Comparison of ENCODE assay signal across 17 mouse cellular contexts in genomic region chr11:113505551-113506160, GRCm38 (mm10).
DNase-seq lines count a peak whose midpoint lies in the region; ATAC-seq and TF ChIP-seq lines count a peak whose summit lies in the region.
"Had no signal": no experiment of that assay in that cellular context is flagged by ENCODE, and none has a peak within 500 bp of the region (broad histone marks: within the 10 kb centered on the region; RNA-seq: fewer than 3 reads in every experiment).

No protein-coding gene starts in this region.

- no peaks in the 10 kb centered on the region for H3K9me3 ChIP-seq in liver, embryonic 12.5 days (replicated peaks)
- H3K9me3 ChIP-seq in stomach, postnatal 0 days (ENCODE audit: control insufficient read depth, low read length) = no peaks in the 10 kb centered on the region
- H3K9me3 ChIP-seq: embryonic facial prominence, embryonic 10.5 days; forebrain, embryonic 13.5 days; heart, embryonic 10.5 days; limb, embryonic 13.5 days; midbrain, embryonic 15.5 days had no signal

- no peaks in the 10 kb centered on the region for H3K4me1 ChIP-seq in lung, adult 2 months (ENCODE audit: control insufficient read depth, insufficient read depth, low read length)
- peaks cover 53% of the 10 kb centered on the region for H3K4me1 ChIP-seq in liver, embryonic 12.5 days
- no peaks in the 10 kb centered on the region; the same call in 1 of the 2 replicates for H3K4me1 ChIP-seq in stomach, postnatal 0 days (replicated peaks; ENCODE audit: control insufficient read depth, insufficient read depth)

- peak overlapping the region; percentile 7; the same call in 1 of the 2 replicates for H3K27ac ChIP-seq in liver, embryonic 12.5 days
- H3K27ac ChIP-seq in stomach, postnatal 0 days (replicated peaks) = peak overlapping the region; percentile 50; the same call in 1 of the 2 replicates
- H3K27ac ChIP-seq: embryonic facial prominence, embryonic 10.5 days; forebrain, embryonic 13.5 days; heart, embryonic 10.5 days; limb, embryonic 13.5 days; midbrain, embryonic 15.5 days had no signal

- no peak for TF ChIP-seq EP300 in stomach, postnatal 0 days (optimal IDR thresholded peaks at IDR 0.05)

- no peak for TF ChIP-seq POLR2A in lung, adult 2 months (IDR thresholded peaks at IDR 0.05; ENCODE audit: borderline replicate concordance, extremely low read depth, low read depth, low read length)

- no peaks in the 10 kb centered on the region for H3K27me3 ChIP-seq in liver, embryonic 12.5 days (replicated peaks)
- H3K27me3 ChIP-seq in stomach, postnatal 0 days (ENCODE audit: control insufficient read depth, insufficient read depth, low read length) = no peaks in the 10 kb centered on the region
- H3K27me3 ChIP-seq: forebrain, embryonic 13.5 days; limb, embryonic 13.5 days; midbrain, embryonic 15.5 days had no signal

- peak overlapping the region; percentile 10; the same call in 1 of the 2 replicates for H3K4me2 ChIP-seq in liver, embryonic 12.5 days
- H3K4me2 ChIP-seq in stomach, postnatal 0 days (replicated peaks; ENCODE audit: low read depth) = no peak overlapping the region
- H3K4me2 ChIP-seq: forebrain, embryonic 13.5 days; limb, embryonic 13.5 days; midbrain, embryonic 15.5 days had no signal

- no peak overlapping the region for H3K4me3 ChIP-seq in lung, adult 2 months (replicated peaks; ENCODE audit: extremely low read depth, low read depth, low read length)
- H3K4me3 ChIP-seq in liver, embryonic 12.5 days = no peak overlapping the region
- no peak overlapping the region for H3K4me3 ChIP-seq in stomach, postnatal 0 days (ENCODE audit: low read depth, low read length)
- H3K4me3 ChIP-seq: embryonic facial prominence, embryonic 10.5 days; forebrain, embryonic 13.5 days; heart, embryonic 10.5 days; limb, embryonic 13.5 days; midbrain, embryonic 15.5 days; myocyte had no signal

- 74% methylated on average over 12 of the region's 12 CpGs for WGBS in lung, adult 2 months
- 54% methylated on average over 12 of the region's 12 CpGs for WGBS in liver, embryonic 12.5 days (ENCODE audit: insufficient replicate concordance)
- 59% methylated on average over 12 of the region's 12 CpGs for WGBS in stomach, postnatal 0 days

- ATAC-seq in liver, embryonic 12.5 days = peak; percentile 85
- ATAC-seq in stomach, postnatal 0 days (ENCODE audit: low FRiP score, low TSS enrichment) = peak; percentile 58
- ATAC-seq: forebrain, embryonic 13.5 days; inflammation-experienced regulatory T-cells, adult 6 months; midbrain, embryonic 15.5 days had no signal

- H3K36me3 ChIP-seq in liver, embryonic 12.5 days = no peaks in the 10 kb centered on the region
- H3K36me3 ChIP-seq in stomach, postnatal 0 days (ENCODE audit: control insufficient read depth, insufficient read depth, low read length) = no peaks in the 10 kb centered on the region
- H3K36me3 ChIP-seq: embryonic facial prominence, embryonic 10.5 days; heart, embryonic 10.5 days; limb, embryonic 13.5 days; midbrain, embryonic 15.5 days had no signal

- H3K9ac ChIP-seq in liver, embryonic 12.5 days = peak overlapping the region; percentile 10; the same call in 1 of the 2 replicates
- no peak overlapping the region for H3K9ac ChIP-seq in stomach, postnatal 0 days (ENCODE audit: low read length)
- H3K9ac ChIP-seq: forebrain, embryonic 13.5 days; limb, embryonic 13.5 days; midbrain, embryonic 15.5 days had no signal

- no peak for TF ChIP-seq CTCF in lung, adult 2 months (IDR thresholded peaks at IDR 0.05; ENCODE audit: insufficient read depth, low read length)
- no peak for TF ChIP-seq CTCF in stomach, postnatal 0 days (IDR thresholded peaks at IDR 0.05; ENCODE audit: low read depth)

- DNase-seq in lung, adult 2 months = peak; percentile 28
- DNase-seq in lung, postnatal 14 days = no peak
- peak; percentile 73 for DNase-seq in lung, postnatal 36 days
- peak; percentile 71 for DNase-seq in stomach, postnatal 0 days (ENCODE audit: low spot score)
- DNase-seq in adrenal gland, postnatal 10 days = no peak
- DNase-seq in right cerebral cortex, postnatal 4 days = no peak
- no peak for DNase-seq in frontal cortex, postnatal 14 days (ENCODE audit: low spot score in 2 of 2)
- DNase-seq: cerebellum, adult 2 months; gastrocnemius, postnatal 36 days had no signal

Comparison
In these comparisons a context has a peak if more than half of its experiments do, and no peak if none do; other contexts are left out.
1. DNase-seq: peak in lung, adult 2 months (single experiment), lung, postnatal 36 days (single experiment) and stomach, postnatal 0 days (single experiment); none in lung, postnatal 14 days (single experiment), adrenal gland, postnatal 10 days (single experiment), right cerebral cortex, postnatal 4 days (single experiment) and frontal cortex, postnatal 14 days (0 of 2).